Mouse (Mus musculus): ENCODE results near the gene Mipep.

DNA sequence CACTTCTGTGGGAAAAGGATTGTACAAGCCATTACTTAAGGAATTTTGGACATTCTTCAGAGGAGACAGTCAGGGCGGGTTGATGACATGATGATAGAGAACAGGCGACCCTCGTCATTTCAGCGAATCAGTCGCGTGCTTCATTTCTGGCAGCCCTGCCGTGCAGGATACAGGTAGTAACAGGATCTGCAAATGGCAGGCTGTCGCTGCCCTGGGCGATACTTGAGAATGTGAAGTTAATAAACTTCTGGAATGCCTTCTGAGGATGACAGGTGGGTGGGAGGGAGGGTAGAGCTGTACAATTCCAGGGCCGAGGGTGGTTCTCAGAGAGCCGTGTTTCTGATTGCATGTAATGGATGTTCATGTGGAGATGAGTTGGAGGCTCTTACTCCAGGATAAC is 82.0 kb downstream of the Mipep start:
- TF ChIP-seq CTCF (IDR thresholded peaks at IDR 0.05) (no peak), EP300 (IDR thresholded peaks at IDR 0.05) (no peak)
